11 mouse cellular contexts compared by ENCODE assay signal in genomic region chr7:68277054-68277896, GRCm38 (mm10). TPM values are rescaled to one million over a fixed set of nuclear protein-coding genes. Genes with fewer than 3 reads are reported as not detected.
DNase-seq lines count a peak whose midpoint lies in the region; ATAC-seq and TF ChIP-seq lines count a peak whose summit lies in the region.
"Had no signal": no experiment of that assay in that cellular context is flagged by ENCODE, and none has a peak within 500 bp of the region (broad histone marks: within the 10 kb centered on the region; RNA-seq: fewer than 3 reads in every experiment).

No protein-coding gene starts in this region.

- no peak for DNase-seq in hindbrain, embryonic 11.5 days (ENCODE audit: low spot score)
- peak; percentile 54 for DNase-seq in thymus, postnatal 0 days (ENCODE audit: low spot score)
- DNase-seq in thymus, adult 18-20 months: no peak
- DNase-seq in thymus, postnatal 4 days: peak; percentile 59
- no peak for DNase-seq in frontal cortex, postnatal 14 days (ENCODE audit: low spot score in 2 of 2)
- DNase-seq in cerebellum, adult 2 months: no peak
- DNase-seq: kidney, adult 11 months had no signal

- peaks cover 10% of the 10 kb centered on the region for H3K27me3 ChIP-seq in hindbrain, embryonic 12.5 days
- H3K27me3 ChIP-seq in hindbrain, embryonic 11.5 days (ENCODE audit: control insufficient read depth, insufficient read depth, low read length): peaks cover 6% of the 10 kb centered on the region
- no peaks in the 10 kb centered on the region for H3K27me3 ChIP-seq in cerebellum, adult 2 months (ENCODE audit: control insufficient read depth, insufficient read depth, low read length)

- no peak for ATAC-seq in hindbrain, embryonic 12.5 days (ENCODE audit: low FRiP score)
- no peak for ATAC-seq in hindbrain, embryonic 11.5 days (ENCODE audit: low FRiP score)

- H3K4me2 ChIP-seq in hindbrain, embryonic 12.5 days (replicated peaks): no peak overlapping the region
- no peak overlapping the region for H3K4me2 ChIP-seq in hindbrain, embryonic 11.5 days (replicated peaks; ENCODE audit: low read depth, low read length)

- TF ChIP-seq POLR2A in embryonic fibroblast, embryonic 13.5 days (IDR thresholded peaks at IDR 0.05; ENCODE audit: low read depth, low read length): no peak
- no peak for TF ChIP-seq POLR2A in cerebellum, adult 2 months (IDR thresholded peaks at IDR 0.05; ENCODE audit: borderline replicate concordance, insufficient read depth, low read length)

- H3K4me1 ChIP-seq in hindbrain, embryonic 12.5 days: peaks cover 16% of the 10 kb centered on the region
- peaks cover 3% of the 10 kb centered on the region; the same call in 1 of the 2 replicates for H3K4me1 ChIP-seq in hindbrain, embryonic 11.5 days (replicated peaks; ENCODE audit: control insufficient read depth, insufficient read depth, low read length)
- peaks cover 12% of the 10 kb centered on the region for H3K4me1 ChIP-seq in embryonic fibroblast, embryonic 13.5 days (ENCODE audit: control insufficient read depth, insufficient read depth, low read length)
- 0 out of 2 replicates have a peak, but pooled peaks cover 8% of the 10 kb centered on the region for H3K4me1 ChIP-seq in cerebellum, adult 2 months (ENCODE audit: control insufficient read depth, insufficient read depth, low read length)

- TF ChIP-seq CTCF in embryonic fibroblast, embryonic 13.5 days (IDR thresholded peaks at IDR 0.05; ENCODE audit: borderline replicate concordance, insufficient read depth, low read length): no peak
- no peak for TF ChIP-seq CTCF in cerebellum, adult 2 months (IDR thresholded peaks at IDR 0.05; ENCODE audit: borderline replicate concordance, insufficient read depth, low read depth, low read length)

- no peaks in the 10 kb centered on the region for H3K36me3 ChIP-seq in hindbrain, embryonic 12.5 days
- no peaks in the 10 kb centered on the region for H3K36me3 ChIP-seq in hindbrain, embryonic 11.5 days (ENCODE audit: control insufficient read depth, insufficient read depth, low read length)

- H3K4me3 ChIP-seq in hindbrain, embryonic 12.5 days: no peak overlapping the region
- no peak overlapping the region for H3K4me3 ChIP-seq in hindbrain, embryonic 11.5 days (ENCODE audit: low read depth, low read length)
- no peak overlapping the region for H3K4me3 ChIP-seq in embryonic fibroblast, embryonic 13.5 days (ENCODE audit: insufficient read depth, low read length)
- no peak overlapping the region for H3K4me3 ChIP-seq in cerebellum, adult 2 months (replicated peaks; ENCODE audit: insufficient read depth, low read depth, low read length)
- H3K4me3 ChIP-seq: megakaryocyte, embryonic 14.5 days had no signal

- no peaks in the 10 kb centered on the region for H3K9me3 ChIP-seq in hindbrain, embryonic 12.5 days (replicated peaks)
- no peaks in the 10 kb centered on the region for H3K9me3 ChIP-seq in hindbrain, embryonic 11.5 days (ENCODE audit: control insufficient read depth, low read length)
- H3K9me3 ChIP-seq: megakaryocyte, embryonic 14.5 days had no signal

- WGBS in hindbrain, embryonic 12.5 days: 29% methylated on average over 11 of the region's 11 CpGs
- WGBS in hindbrain, embryonic 11.5 days: 33% methylated on average over 11 of the region's 11 CpGs
- 41% methylated on average over 11 of the region's 11 CpGs for WGBS in cerebellum, adult 2 months

- 0 out of 2 replicates have a peak overlapping the region, but pooled peaks have one; percentile 4 for H3K27ac ChIP-seq in hindbrain, embryonic 12.5 days
- H3K27ac ChIP-seq in hindbrain, embryonic 11.5 days (ENCODE audit: low read depth, low read length): no peak overlapping the region
- peak overlapping the region; percentile 50 for H3K27ac ChIP-seq in embryonic fibroblast, embryonic 13.5 days (ENCODE audit: insufficient read depth, low read length)
- H3K27ac ChIP-seq in cerebellum, adult 2 months (ENCODE audit: insufficient read depth, low read length): no peak overlapping the region

- H3K9ac ChIP-seq in hindbrain, embryonic 12.5 days: no peak overlapping the region
- no peak overlapping the region for H3K9ac ChIP-seq in hindbrain, embryonic 11.5 days (ENCODE audit: low read depth, low read length)

RNA-seq across cellular contexts. Expression of gene Fam169b, which starts 3.6 kb away (rescaled TPM):
- polyA plus RNA-seq in hindbrain, embryonic 12.5 days (2016; fragmentation: Nextera tagmentation; extraction: Ambion mirVana): 0.34 and 0.42 TPM in 2 replicates
- polyA plus RNA-seq in hindbrain, embryonic 11.5 days (2014; fragmentation: Nextera tagmentation; extraction: Ambion mirVana): 0.21 and 0.36 TPM in 2 replicates
- polyA plus RNA-seq in thymus, postnatal 0 days (2015; fragmentation: Nextera tagmentation; extraction: Ambion mirVana): 40.0 and 43.5 TPM in 2 replicates
- 1.1 and 1.7 TPM in 2 replicates for polyA plus RNA-seq in embryonic fibroblast, embryonic 13.5 days (2011; ENCODE audit: insufficient read length, low read depth, missing spikeins)
- 0.11 and 0.13 TPM in 2 replicates for polyA plus RNA-seq in cerebellum, adult 2 months (2012; rRNA removed)

RNA-seq across cellular contexts. Expression of gene Pgpep1l, which starts 13.2 kb away (rescaled TPM):
- not detected in 2 replicates for polyA plus RNA-seq in hindbrain, embryonic 12.5 days (2016; fragmentation: Nextera tagmentation; extraction: Ambion mirVana)
- polyA plus RNA-seq in hindbrain, embryonic 11.5 days (2014; fragmentation: Nextera tagmentation; extraction: Ambion mirVana): not detected in 2 replicates
- 0.57 and 0.68 TPM in 2 replicates for polyA plus RNA-seq in thymus, postnatal 0 days (2015; fragmentation: Nextera tagmentation; extraction: Ambion mirVana)
- polyA plus RNA-seq in embryonic fibroblast, embryonic 13.5 days (2011; ENCODE audit: insufficient read length, low read depth, missing spikeins): 1.8 and 2.2 TPM in 2 replicates
- polyA plus RNA-seq in cerebellum, adult 2 months (2012; rRNA removed): 0.19 and 0.36 TPM in 2 replicates
- polyA plus RNA-seq: heart, embryonic 11.5 days had no signal

Comparison
In these comparisons a context has a peak if more than half of its experiments do, and no peak if none do; other contexts are left out.
1. H3K27ac ChIP-seq: peak in hindbrain, embryonic 12.5 days (single experiment) and embryonic fibroblast, embryonic 13.5 days (single experiment); none in hindbrain, embryonic 11.5 days (single experiment) and cerebellum, adult 2 months (single experiment).
2. DNase-seq: peak in thymus, postnatal 0 days (single experiment) and thymus, postnatal 4 days (single experiment); none in hindbrain, embryonic 11.5 days (single experiment), thymus, adult 18-20 months (0 of 2), frontal cortex, postnatal 14 days (0 of 2) and cerebellum, adult 2 months (0 of 2).
3. RNA of gene Fam169b, which starts 3.6 kb away (polyA plus RNA-seq): 40.0 to 43.5 TPM in thymus, postnatal 0 days; 1.1 to 1.7 TPM in embryonic fibroblast, embryonic 13.5 days, 0.21 to 0.36 TPM in hindbrain, embryonic 11.5 days, 0.34 to 0.42 TPM in hindbrain, embryonic 12.5 days and 0.11 to 0.13 TPM in cerebellum, adult 2 months; every median in the first group is over 10 times any median in the second.